Mouse (Mus musculus) brain, embryonic 14.5 days (tissue): Measurements from ENCODE around the gene Btbd8. TPM values are rescaled to one million over a fixed set of nuclear protein-coding genes. Genes with fewer than 3 reads are reported as not detected.

Source experiments
- DNase-seq: peaks from one replicate; pipeline ENCODE4 v3.0.0-alpha.2; 2011; ENCODE audit warnings: low read depth
- CTCF ChIP-seq: fragments of 200-500 bp; IDR thresholded peaks from 2 replicates; pipeline ENCODE4 v1.5.1; 2012; ENCODE audit warnings: inconsistent platforms, mild to moderate bottlenecking, moderate library complexity, borderline replicate concordance; ENCODE audit not compliant: insufficient read depth, insufficient read length; ENCODE audit errors: extremely low read depth
- POLR2A ChIP-seq: fragments of 200-500 bp; IDR thresholded peaks from 2 replicates; pipeline ENCODE4 v1.6.1; 2012; ENCODE audit warnings: mild to moderate bottlenecking, inconsistent platforms, borderline replicate concordance; ENCODE audit not compliant: poor library complexity, insufficient read depth, insufficient read length, severe bottlenecking; ENCODE audit errors: extremely low read depth
- polyA plus RNA-seq: library from polyadenylated mRNA; depleted of rRNA; stranded (reverse); fragments of >200 nt; gene quantifications from 2 replicates; pipeline ENCODE4 v1.2.3, GENCODE M21; 2012; rRNA removed

Btbd8 gene
- polyA plus RNA-seq, 1 experiment: 15.2 TPM

DNA sequence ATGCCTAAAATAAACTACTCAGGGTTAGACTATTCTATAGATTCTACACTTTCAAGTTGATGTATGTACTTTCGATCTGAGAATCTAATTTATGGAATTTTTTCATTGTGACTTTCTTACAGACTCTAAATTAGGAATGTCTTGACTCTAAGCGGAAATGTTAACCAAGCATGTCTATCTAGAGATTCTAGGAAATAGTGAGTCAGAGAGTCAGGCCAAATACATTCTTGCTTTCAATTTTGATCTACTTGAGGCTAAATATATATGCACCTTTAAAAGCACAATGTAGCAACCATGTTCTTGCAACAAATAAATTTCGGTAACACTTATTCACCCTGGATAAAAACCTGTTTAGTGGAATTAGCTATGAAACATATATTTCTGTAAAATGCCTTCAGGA, 91.1 kb downstream of the Btbd8 start:
- no peak for TF ChIP-seq POLR2A
- TF ChIP-seq CTCF: no peak
- DNase-seq: no peak

DNA sequence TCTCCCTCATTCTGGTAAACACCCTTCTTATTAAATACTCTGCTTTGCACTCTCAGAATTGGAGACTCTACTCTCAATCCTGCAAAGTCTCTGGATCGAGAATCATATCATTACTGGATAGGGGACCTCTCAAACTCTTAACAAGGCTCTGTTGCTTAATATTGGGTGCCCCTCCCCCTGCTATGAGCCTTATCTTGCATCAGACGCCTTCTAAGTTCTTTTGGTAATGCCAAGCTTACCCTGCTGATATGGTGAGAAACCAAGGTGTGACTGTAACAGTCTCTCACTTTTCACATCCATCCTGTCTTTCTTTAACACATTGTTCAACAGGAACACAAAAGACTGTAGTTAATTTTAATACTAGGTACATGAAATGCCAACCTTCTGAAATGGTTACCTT, 95.8 kb downstream of the Btbd8 start:
- no peak for TF ChIP-seq CTCF
- no peak for TF ChIP-seq POLR2A
- DNase-seq: no peak

DNA sequence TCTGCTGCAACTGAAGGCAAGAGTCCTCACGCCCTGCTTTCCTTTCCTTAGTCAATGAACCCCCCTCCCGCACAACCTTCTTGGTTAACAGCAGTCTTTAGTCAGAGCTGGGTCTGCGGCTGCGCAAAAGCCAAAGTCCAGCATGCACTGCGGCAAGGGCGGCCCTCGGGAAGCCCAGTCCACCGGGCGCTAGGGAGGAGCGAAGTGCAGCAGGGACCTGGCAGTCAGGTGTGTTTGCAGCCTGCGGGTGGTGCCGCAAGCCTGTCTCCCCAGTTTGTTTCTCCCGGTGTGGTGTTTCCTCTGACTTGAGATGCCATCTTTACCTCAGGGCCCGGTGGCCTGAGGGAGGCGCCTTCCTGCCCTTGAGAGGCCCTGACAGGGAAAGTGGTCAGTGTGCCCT, 96.8 kb downstream of the Btbd8 start, which contains the start of gene 1700028K03Rik:
Gene 1700028K03Rik (plus strand): TSS at position 129 of the 400 bp plus-strand sequence.
- DNase-seq: no peak
- TF ChIP-seq POLR2A (no peak), CTCF (no peak)

DNA sequence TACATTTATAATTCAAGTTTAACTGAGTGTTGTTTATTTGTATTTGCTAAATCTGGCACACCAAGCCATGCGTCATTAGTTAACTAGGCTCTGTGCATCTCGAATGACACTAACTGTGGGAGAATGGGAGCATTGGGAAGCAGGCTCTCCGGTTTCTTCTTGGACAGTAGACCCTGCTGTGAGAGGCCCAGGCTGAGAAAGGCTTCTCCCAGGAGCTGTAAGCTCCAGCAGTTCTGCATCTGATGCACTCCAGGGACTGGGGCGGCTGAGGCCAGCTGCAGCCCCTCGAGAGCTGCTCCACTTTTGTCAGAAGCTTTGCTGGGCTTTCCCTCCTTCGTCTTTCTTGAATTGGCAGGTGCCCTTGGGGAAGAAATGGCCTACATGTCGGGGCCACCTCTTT, 103.9 kb downstream of the Btbd8 start:
- no peak for TF ChIP-seq CTCF
- TF ChIP-seq POLR2A: no peak
- DNase-seq: peak; percentile 48

DNA sequence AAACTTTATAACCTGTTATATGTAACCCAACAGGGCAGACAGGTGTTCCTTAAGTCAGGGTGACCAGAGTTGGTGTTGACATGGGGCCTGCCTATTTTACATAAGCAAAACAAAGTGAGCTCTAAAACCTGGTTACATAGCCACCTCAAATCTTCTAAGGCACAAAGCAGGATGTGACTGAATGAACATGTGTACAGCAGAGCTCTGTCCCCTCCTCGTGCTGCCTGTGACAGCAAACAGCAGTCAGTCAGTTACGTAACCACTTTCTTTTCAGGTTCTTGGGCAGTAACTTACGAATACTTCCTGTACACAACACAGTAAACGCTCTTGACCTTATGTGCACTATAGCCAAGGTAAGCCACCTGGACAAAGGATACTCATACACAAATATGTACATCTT, 108.1 kb downstream of the Btbd8 start:
- TF ChIP-seq CTCF (no peak), POLR2A (no peak)

DNA sequence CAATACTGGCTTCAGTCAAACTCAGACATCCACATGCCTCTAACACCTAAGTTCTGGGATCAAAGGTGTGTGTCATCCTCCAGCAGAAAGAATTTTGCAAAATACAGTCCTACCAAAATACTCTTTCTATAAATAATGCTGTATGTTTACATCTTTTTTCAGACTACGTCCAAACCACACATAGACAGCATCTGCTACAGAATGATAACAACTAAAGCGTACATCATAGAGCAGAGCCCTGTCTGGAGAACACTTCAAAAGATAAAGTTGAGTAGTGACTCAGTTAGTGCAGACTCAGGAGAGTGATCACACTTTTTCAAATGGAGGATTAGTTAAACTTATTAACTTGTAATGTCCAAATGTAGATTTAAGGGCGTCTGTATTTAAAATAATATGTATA, 110.2 kb downstream of the Btbd8 start:
- no peak for DNase-seq
- TF ChIP-seq POLR2A (no peak), CTCF (no peak)

More for the DNA sequence above, 108.1 kb downstream of the Btbd8 start:
- no peak for DNase-seq

DNA sequence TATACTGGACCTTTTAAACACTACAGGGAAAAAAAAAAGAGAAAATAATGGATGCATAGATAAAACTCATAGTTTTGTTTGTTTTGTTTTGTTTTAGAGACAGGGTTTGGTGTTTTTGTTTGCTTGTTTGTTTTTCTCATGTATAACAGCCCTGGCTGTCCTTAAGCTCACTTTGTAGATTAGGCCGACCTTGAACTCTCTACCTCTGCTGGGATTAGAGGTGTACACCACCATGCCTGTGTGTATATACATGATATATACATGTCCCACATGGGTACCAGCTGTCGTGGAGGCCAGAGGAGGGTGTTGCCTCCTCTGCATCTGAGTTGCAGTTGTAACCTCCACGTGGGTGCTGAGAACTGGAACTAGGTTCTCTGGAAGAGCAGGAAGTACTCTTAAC, 110.6 kb downstream of the Btbd8 start:
- TF ChIP-seq CTCF (no peak), POLR2A (no peak)
- DNase-seq: no peak

DNA sequence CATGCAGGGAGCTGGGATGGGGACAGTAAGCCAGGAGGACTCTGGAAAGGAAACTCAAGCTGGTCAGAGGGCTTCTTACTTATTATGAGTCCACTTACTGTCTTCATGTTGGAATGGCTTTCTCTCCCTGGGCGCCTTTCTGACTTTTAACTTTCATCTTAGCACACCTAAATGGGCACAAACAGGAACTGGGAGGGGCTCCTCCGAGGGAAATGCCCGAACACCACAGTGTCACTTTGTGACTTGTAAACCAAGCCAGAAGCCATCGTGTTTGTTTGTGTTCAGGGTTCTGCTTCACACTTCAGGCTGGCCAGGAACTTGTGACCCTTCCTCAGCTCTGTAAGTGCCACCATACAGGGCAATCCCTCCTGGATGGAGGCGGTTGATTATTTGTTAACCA, 116.5 kb downstream of the Btbd8 start:
- TF ChIP-seq POLR2A: no peak
- no peak for TF ChIP-seq CTCF
- DNase-seq: no peak

DNA sequence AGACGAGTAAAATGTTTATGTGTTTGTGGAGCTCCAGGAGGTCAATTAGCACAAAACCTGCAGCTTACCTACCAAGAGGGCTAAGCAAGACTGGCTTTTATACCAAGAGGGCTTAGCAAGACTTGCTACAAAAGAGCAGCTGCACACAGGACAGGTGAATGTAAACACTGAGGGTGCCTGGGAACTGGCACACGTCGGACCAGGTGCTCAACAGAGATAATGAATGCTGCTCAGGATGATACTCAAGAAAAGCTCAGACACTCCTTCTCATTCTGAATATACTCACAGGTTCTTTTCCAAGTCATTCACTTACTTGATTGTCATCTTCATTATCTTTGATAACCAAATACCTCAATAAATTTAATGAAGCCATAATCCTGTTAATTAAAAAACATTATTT, 119.2 kb downstream of the Btbd8 start:
- DNase-seq: no peak
- TF ChIP-seq CTCF: no peak
- TF ChIP-seq POLR2A: no peak

Other genes with a start within 250 kb of the Btbd8 start
- 2.4 and 5.2 TPM in 2 replicates for gene Tgfbr3, start 148.4 kb upstream of the Btbd8 start, polyA plus RNA-seq
- gene Brdt, start 106.8 kb upstream of the Btbd8 start, polyA plus RNA-seq: 3.0 and 3.6 TPM in 2 replicates
- 1.7 and 2.7 TPM in 2 replicates for gene Ephx4, start 35.3 kb upstream of the Btbd8 start, polyA plus RNA-seq
- gene Lpcat2b, start 6.4 kb upstream of the Btbd8 start, polyA plus RNA-seq: not detected in 2 replicates
- 0.16 and 0.33 TPM in 2 replicates for gene Gm42669, start 69.6 kb downstream of the Btbd8 start, polyA plus RNA-seq
- 0.10 TPM in 2 replicates for gene 1700028K03Rik, start 96.7 kb downstream of the Btbd8 start, polyA plus RNA-seq
- 11.5 and 12.3 TPM in 2 replicates for gene Rpap2, start 159.4 kb downstream of the Btbd8 start, polyA plus RNA-seq
- gene Glmn, start 159.9 kb downstream of the Btbd8 start, polyA plus RNA-seq: 16.0 and 18.3 TPM in 2 replicates